Mouse (Mus musculus) embryonic facial prominence, embryonic 11.5 days (tissue): ENCODE measurements around the gene Spns3. TPM values are rescaled to one million over a fixed set of nuclear protein-coding genes. Genes with fewer than 3 reads are reported as not detected.
"Not testable (repeated sequence)": the region's sequence is repeated elsewhere in the genome, so short reads cannot be mapped to it uniquely, and the experiment has no call there.

Source experiments
- ATAC-seq: fragments of 200-750 bp; cut with Nextera tagmentation; replicated peaks from 2 replicates; pipeline ENCODE4 v1.8.0; 2017; ENCODE audit warnings: low read depth; ENCODE audit not compliant: insufficient number of reproducible peaks, low FRiP score, low TSS enrichment
- DNase-seq: peaks from one replicate; pipeline ENCODE4 v3.0.0-alpha.2; 2015; ENCODE audit warnings: low spot score
- H3K27ac ChIP-seq: fragments of 300-500 bp; sonication (generic); replicated peaks from 2 replicates; pipeline ENCODE4 v1.5.1; 2014; ENCODE audit warnings: mild to moderate bottlenecking, low read depth, low read length, control low read depth
- H3K27me3 ChIP-seq: fragments of 300-500 bp; sonication (generic); 2 replicates; pipeline ENCODE4 v1.6.1; 2014; ENCODE audit warnings: mild to moderate bottlenecking, low read length, moderate library complexity, mixed read lengths; ENCODE audit not compliant: control insufficient read depth, insufficient read depth
- H3K36me3 ChIP-seq: fragments of 300-500 bp; sonication (generic); replicated peaks from 2 replicates; pipeline ENCODE4 v1.6.1; 2014; ENCODE audit warnings: low read depth, mild to moderate bottlenecking, low read length, moderate library complexity, mixed read lengths; ENCODE audit not compliant: control insufficient read depth, insufficient read depth
- H3K4me1 ChIP-seq: fragments of 300-500 bp; sonication (generic); 2 replicates; pipeline ENCODE4 v1.6.1; 2014; ENCODE audit warnings: low read length, mixed read lengths; ENCODE audit not compliant: control insufficient read depth, insufficient read depth
- H3K4me2 ChIP-seq: fragments of 300-500 bp; sonication (generic); 2 replicates; pipeline ENCODE4 v1.6.1; 2014; ENCODE audit warnings: low read depth, mild to moderate bottlenecking, control low read depth, low read length, moderate library complexity
- H3K4me3 ChIP-seq: fragments of 300-500 bp; sonication (generic); 2 replicates; pipeline ENCODE4 v1.5.1; 2014; ENCODE audit warnings: low read depth, low read length, control low read depth
- H3K9ac ChIP-seq: fragments of 300-500 bp; sonication (generic); replicated peaks from 2 replicates; pipeline ENCODE4 v1.6.1; 2014; ENCODE audit warnings: mild to moderate bottlenecking, control low read depth, low read length
- H3K9me3 ChIP-seq: fragments of 300-500 bp; sonication (generic); replicated peaks from 2 replicates; pipeline ENCODE4 v1.6.1; 2016; ENCODE audit warnings: mild to moderate bottlenecking, low read length, inconsistent platforms, mixed read lengths; ENCODE audit not compliant: control insufficient read depth
- WGBS: fragments of 180-500 bp; shearing (Covaris S2); extraction: QIAGEN DNeasy Blood & Tissue Kit; methylation state at CpG from one replicate; pipeline ENCODE4 v1.1.7; 2014; 5-methylcytosine and 5-hydroxymethylcytosine counted together
- polyA plus RNA-seq: library from polyadenylated mRNA; unstranded; fragments of >200 nt; fragmentation: Nextera tagmentation; extraction: Ambion mirVana; gene quantifications from 2 replicates; pipeline ENCODE4 v1.2.1, GENCODE M21; 2014

Gene Spns3
- polyA plus RNA-seq, 1 experiment from 2014 or later: not detected

DNA sequence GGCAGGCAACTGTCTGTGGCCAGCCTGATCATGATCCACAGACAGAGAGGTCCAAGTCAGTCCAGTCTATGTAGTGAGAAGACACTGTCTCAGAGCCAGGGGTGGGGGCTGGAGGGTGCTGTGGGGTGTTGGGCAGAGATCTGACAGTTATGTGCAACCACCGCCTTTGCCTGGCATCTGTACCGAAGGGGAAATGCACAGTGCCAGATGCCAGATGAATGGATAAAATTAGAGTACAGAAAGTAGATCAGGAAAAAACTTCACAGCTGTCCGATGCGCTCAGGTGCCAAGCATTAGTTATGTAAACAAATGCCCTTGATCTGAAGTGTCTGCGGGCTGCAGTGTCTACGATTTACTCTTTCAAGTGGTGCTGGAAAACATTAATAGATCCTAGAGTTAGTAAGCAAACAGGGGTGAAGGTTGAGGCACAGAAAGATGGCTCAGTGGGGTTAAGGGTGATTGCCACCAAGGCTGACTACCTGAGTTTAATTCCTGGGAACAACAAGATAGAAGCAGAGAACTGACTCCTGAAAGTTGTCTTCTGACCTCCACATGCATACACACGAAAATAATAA is 1.3 kb upstream of the Spns3 start:
- ATAC-seq (no peak), DNase-seq (no peak)
- Histone ChIP-seq H3K9ac (no peak overlapping the region), H3K4me3 (no peak overlapping the region), H3K27me3 (no peaks in the 10 kb centered on the region), H3K4me1 (no peaks in the 10 kb centered on the region), H3K4me2 (no peak overlapping the region), H3K27ac (no peak overlapping the region), H3K9me3 (no peaks in the 10 kb centered on the region), H3K36me3 (no peaks in the 10 kb centered on the region)
- WGBS: 70% methylated on average over 7 of the region's 7 CpGs

DNA sequence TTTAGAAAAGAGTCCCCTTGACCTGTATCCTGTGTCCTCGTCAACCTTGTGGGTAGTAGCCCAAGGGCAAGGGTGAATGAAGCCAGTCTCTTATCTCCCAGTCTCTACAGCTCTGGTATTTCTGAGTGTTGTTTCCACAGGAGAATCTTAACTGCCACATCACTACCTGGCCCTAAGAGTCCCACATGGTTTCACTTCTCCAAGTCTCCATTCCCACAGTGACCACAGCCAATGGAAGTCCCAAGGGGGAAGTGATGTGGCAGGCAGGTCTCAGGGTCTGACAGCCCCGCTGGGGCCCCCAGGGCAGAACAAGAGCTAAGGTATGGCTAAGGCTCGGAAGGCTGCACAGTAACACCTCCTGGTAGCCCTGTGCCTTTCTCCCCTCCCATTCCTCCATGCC is 3.1 kb downstream of the Spns3 start:
- Histone ChIP-seq H3K4me1 (no peaks in the 10 kb centered on the region), H3K4me2 (no peak overlapping the region), H3K27me3 (no peaks in the 10 kb centered on the region), H3K4me3 (no peak overlapping the region), H3K9ac (no peak overlapping the region), H3K9me3 (no peaks in the 10 kb centered on the region), H3K27ac (no peak overlapping the region), H3K36me3 (no peaks in the 10 kb centered on the region)
- 73% methylated on average over 3 of the region's 3 CpGs for whole genome bisulfite sequencing
- DNase-seq (no peak), ATAC-seq (no peak)

DNA sequence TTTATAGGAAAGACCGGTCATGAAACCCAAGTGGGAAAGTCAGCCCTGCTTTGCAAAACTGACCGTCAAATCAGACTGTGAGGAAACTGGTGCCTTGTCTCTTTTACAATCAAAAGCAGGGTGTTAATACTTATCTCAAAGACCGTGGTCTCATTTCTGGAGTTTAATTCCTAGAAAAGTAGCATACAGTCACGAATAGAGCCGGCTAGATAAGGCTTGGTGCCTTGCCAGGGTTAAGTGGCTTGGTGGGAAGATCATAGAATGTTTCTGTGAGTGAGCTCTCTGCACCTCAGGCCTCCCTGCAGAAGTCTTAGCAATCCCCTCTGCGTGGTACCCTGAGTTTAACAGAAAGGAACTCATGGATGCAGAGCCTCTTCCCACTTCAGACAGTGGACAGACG is 5.6 kb downstream of the Spns3 start:
- no peaks in the 10 kb centered on the region for H3K4me1 ChIP-seq
- no peak overlapping the region for H3K4me3 ChIP-seq
- DNase-seq (no peak), ATAC-seq (no peak)
- no peaks in the 10 kb centered on the region for H3K27me3 ChIP-seq
- 76% methylated on average over 7 of the region's 7 CpGs for WGBS
- no peak overlapping the region for H3K4me2 ChIP-seq
- no peak overlapping the region for H3K27ac ChIP-seq
- no peaks in the 10 kb centered on the region for H3K36me3 ChIP-seq
- H3K9me3 ChIP-seq: no peaks in the 10 kb centered on the region
- H3K9ac ChIP-seq: no peak overlapping the region

DNA sequence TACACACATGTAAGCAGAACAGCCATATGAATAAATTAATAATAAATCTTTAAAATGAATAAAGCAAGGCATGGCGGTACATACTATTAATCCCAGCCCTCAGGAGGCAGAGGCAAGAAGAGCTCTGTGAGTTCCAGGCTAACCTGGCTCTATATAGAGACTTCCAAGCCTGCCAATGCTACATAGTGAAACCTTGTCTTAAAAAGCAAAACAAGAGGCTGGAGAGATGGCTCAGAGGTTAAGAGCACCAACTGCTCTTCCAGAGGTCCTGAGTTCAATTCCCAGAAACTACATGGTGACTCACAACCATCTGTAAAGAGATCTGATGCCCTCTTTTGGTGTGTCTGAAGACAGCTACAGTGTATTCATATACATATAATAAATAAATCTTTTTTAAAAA is 6.6 kb downstream of the Spns3 start:
- not testable (repeated sequence) for H3K9me3 ChIP-seq, H3K27me3 ChIP-seq, H3K9ac ChIP-seq, H3K4me3 ChIP-seq, H3K4me2 ChIP-seq, H3K36me3 ChIP-seq, H3K4me1 ChIP-seq, H3K27ac ChIP-seq, ATAC-seq, DNase-seq
- WGBS: 97% methylated on average over 1 of the region's 1 CpGs

DNA sequence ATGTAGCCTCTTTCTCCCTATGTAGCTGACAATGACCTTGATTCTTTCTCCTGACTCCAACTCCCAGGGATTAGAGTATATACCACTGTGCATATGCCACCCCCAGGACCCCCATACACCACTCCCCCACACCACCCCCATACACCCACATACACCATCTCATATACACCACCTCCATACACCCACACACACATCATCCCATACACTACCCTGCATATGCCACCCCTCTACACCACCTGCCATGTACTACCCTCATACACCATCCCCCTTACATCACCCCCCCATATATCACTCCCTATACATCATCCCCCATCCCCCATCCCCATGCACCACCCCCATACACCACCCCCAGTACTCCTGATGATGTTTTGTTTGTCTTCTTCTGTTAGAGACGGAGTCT is 7.7 kb downstream of the Spns3 start:
- no peak overlapping the region for H3K27ac ChIP-seq
- H3K36me3 ChIP-seq: no peaks in the 10 kb centered on the region
- 92% methylated on average over 1 of the region's 1 CpGs for WGBS
- no peaks in the 10 kb centered on the region for H3K9me3 ChIP-seq
- no peaks in the 10 kb centered on the region for H3K4me1 ChIP-seq
- H3K27me3 ChIP-seq: no peaks in the 10 kb centered on the region
- ATAC-seq (no peak), DNase-seq (no peak)
- no peak overlapping the region for H3K9ac ChIP-seq
- no peak overlapping the region for H3K4me3 ChIP-seq
- H3K4me2 ChIP-seq: no peak overlapping the region

DNA sequence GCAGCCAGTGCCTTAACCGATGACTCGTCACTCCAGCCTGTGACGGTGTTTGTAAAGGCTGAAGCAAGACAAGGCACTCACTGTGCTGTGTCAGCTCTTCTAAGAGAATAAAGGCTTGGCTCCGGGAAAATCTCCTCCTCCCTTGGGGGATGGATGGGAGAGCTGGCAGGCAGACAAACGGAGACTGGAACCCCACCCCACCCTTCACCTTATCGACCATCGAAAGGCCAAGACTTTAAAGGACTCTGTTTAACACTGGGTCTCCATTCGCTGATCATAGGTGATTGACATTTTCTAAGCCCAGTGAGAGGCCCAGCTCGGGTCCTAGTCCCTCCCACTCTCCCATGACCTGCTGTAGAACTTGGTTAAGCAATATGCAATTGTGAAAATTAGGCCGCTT is 8.4 kb downstream of the Spns3 start:
- H3K4me2 ChIP-seq: no peak overlapping the region
- H3K9ac ChIP-seq: no peak overlapping the region
- H3K4me1 ChIP-seq: no peaks in the 10 kb centered on the region
- no peak for DNase-seq
- ATAC-seq: no peak
- no peaks in the 10 kb centered on the region for H3K27me3 ChIP-seq
- no peaks in the 10 kb centered on the region for H3K36me3 ChIP-seq
- WGBS: 62% methylated on average over 10 of the region's 10 CpGs
- no peak overlapping the region for H3K27ac ChIP-seq
- H3K9me3 ChIP-seq: no peaks in the 10 kb centered on the region
- H3K4me3 ChIP-seq: no peak overlapping the region

DNA sequence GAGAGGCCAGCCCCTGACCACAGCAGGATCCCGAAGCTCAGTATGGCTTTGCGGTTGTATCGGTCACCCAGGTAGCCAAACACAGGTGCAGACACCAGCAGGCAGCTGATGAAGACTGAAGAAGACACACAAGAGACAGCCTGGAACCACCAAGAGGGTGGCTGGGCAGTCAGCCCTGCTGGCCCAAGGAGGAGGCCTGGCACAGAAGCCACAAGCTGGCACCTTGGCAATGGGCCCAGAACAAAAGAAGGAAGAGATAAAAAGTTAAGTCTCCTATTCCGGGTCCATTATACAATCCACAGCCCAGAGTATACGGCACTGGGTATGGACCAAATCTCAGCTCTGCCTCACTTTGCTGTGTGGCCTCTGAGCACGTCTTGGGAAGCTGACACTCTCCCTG is 9.9 kb downstream of the Spns3 start:
- Histone ChIP-seq H3K27me3 (no peaks in the 10 kb centered on the region), H3K36me3 (no peaks in the 10 kb centered on the region), H3K4me1 (no peaks in the 10 kb centered on the region), H3K4me3 (no peak overlapping the region), H3K9me3 (peaks cover 1% of the 10 kb centered on the region; the same call in 1 of the 2 replicates), H3K9ac (no peak overlapping the region), H3K4me2 (no peak overlapping the region), H3K27ac (no peak overlapping the region)
- ATAC-seq: no peak
- WGBS: 88% methylated on average over 6 of the region's 6 CpGs
- no peak for DNase-seq

DNA sequence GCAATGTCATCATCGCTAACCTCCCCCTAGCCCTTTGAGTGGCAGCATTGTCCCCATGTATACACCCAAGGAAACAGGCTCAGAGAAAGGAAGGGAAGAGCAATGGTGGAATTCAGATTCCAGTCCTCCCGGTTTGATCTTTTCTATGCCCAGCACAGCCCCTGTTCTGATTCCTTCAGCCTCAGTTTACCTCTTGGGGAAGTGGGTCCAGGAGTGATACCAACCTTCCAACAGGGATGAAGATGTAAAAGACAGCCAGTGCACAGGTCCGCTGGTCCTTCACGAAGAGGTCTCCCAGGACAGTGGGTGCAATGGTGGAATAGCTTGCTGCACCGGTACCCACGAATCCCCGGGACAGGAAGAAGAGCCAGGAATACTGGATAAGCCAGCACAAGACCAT is 11.5 kb downstream of the Spns3 start:
- 90% methylated on average over 7 of the region's 7 CpGs for WGBS
- H3K27ac ChIP-seq: no peak overlapping the region
- ATAC-seq: no peak

More for the DNA sequence above, 11.5 kb downstream of the Spns3 start:
- no peak overlapping the region for H3K4me2 ChIP-seq
- no peak for DNase-seq
- no peaks in the 10 kb centered on the region for H3K4me1 ChIP-seq
- H3K4me3 ChIP-seq: no peak overlapping the region
- H3K9ac ChIP-seq: no peak overlapping the region
- no peaks in the 10 kb centered on the region for H3K36me3 ChIP-seq
- peaks cover 3% of the 10 kb centered on the region; the same call in 1 of the 2 replicates for H3K9me3 ChIP-seq
- no peaks in the 10 kb centered on the region for H3K27me3 ChIP-seq
